Mouse (Mus musculus): Measurements from ENCODE around the gene Usp6nl. TPM values are rescaled to one million over a fixed set of nuclear protein-coding genes. Genes with fewer than 3 reads are reported as not detected.
A peak's percentile ranks its signal among the peaks of the same experiment; 100 is the strongest.

Usp6nl gene
- polyA plus RNA-seq, 1 experiment from 2014 or later: 4.5 TPM

DNA sequence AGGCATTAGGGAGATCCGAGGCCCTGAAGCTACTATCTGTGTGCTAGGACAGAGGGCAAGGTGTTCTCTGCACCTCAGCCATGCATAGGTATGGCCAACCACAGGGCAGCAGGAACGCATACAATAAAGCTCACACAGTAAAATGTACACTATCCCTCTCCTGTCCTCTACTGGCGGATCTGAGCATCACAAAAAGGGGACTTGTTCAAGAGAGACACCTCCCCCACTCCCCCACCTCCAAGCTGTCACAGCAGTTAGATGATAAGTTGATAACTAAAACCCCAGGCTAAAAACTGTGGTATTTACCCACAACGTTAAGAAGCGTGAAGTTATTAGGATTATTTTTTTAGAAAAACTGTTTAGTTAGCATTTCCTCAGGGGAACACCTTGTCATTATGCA lies 151.4 kb downstream of the Usp6nl start:
- Histone ChIP-seq H3K9me3 (replicated peaks; ENCODE audit: control insufficient read depth, low read length) (no peaks in the 10 kb centered on the region), H3K4me2 (ENCODE audit: low read depth, low read length) (no peak overlapping the region), H3K27me3 (ENCODE audit: control insufficient read depth, insufficient read depth, low read length) (no peaks in the 10 kb centered on the region), H3K9ac (ENCODE audit: low read length) (no peak overlapping the region), H3K4me1 (ENCODE audit: control insufficient read depth, insufficient read depth, low read length) (peaks cover 17% of the 10 kb centered on the region), H3K36me3 (ENCODE audit: control insufficient read depth, insufficient read depth) (no peaks in the 10 kb centered on the region), H3K27ac (ENCODE audit: low read length) (no peak overlapping the region), H3K4me3 (ENCODE audit: low read length) (no peak overlapping the region)
- WGBS: 79% methylated on average over 5 of the region's 5 CpGs
- ATAC-seq (replicated peaks; ENCODE audit: extremely low read depth, insufficient read depth, low FRiP score): no peak

DNA sequence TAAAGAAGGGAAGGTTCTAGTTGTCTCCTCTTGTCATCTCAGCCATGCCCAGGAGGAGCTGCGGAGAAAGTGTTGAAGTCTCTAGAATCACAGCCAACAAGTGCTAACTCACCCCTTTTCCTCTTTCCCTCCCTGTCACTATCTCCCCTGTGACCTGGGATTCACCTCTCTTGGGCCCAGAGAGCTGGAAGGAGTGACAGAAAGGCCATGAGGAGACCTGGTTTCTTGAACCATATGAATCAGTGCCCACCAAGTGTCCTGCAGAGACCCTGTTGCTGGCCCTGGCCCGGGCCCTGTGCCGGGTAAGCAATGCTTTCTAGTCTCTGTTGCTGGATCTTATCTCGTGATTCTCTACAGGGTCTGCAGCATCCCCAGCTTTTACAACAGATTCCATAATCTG lies 155.4 kb downstream of the Usp6nl start:
- Histone ChIP-seq H3K36me3 (ENCODE audit: control insufficient read depth, insufficient read depth) (no peaks in the 10 kb centered on the region), H3K4me1 (ENCODE audit: control insufficient read depth, insufficient read depth, low read length) (peaks cover 26% of the 10 kb centered on the region), H3K4me3 (ENCODE audit: low read length) (no peak overlapping the region), H3K9me3 (replicated peaks; ENCODE audit: control insufficient read depth, low read length) (no peaks in the 10 kb centered on the region), H3K4me2 (ENCODE audit: low read depth, low read length) (no peak overlapping the region), H3K9ac (ENCODE audit: low read length) (no peak overlapping the region), H3K27me3 (ENCODE audit: control insufficient read depth, insufficient read depth, low read length) (no peaks in the 10 kb centered on the region), H3K27ac (ENCODE audit: low read length) (peak overlapping the region; percentile 82)
- ATAC-seq (replicated peaks; ENCODE audit: extremely low read depth, insufficient read depth, low FRiP score): no peak
- 58% methylated on average over 4 of the region's 4 CpGs for WGBS

GRCm38 (mm10) chr2:6478361-6478965 lies 156.0 kb downstream of the Usp6nl start:
- H3K27ac ChIP-seq (ENCODE audit: low read length): peak overlapping the region; percentile 82
- WGBS: 34% methylated on average over 16 of the region's 16 CpGs
- no peaks in the 10 kb centered on the region for H3K27me3 ChIP-seq (ENCODE audit: control insufficient read depth, insufficient read depth, low read length)
- H3K4me2 ChIP-seq (ENCODE audit: low read depth, low read length): no peak overlapping the region; the same call in 1 of the 2 replicates
- no peak overlapping the region for H3K4me3 ChIP-seq (ENCODE audit: low read length)
- peak; percentile 47; the same call in 1 of the 2 replicates for ATAC-seq (replicated peaks; ENCODE audit: extremely low read depth, insufficient read depth, low FRiP score)
- no peaks in the 10 kb centered on the region for H3K9me3 ChIP-seq (replicated peaks; ENCODE audit: control insufficient read depth, low read length)
- peaks cover 32% of the 10 kb centered on the region for H3K4me1 ChIP-seq (ENCODE audit: control insufficient read depth, insufficient read depth, low read length)
- H3K9ac ChIP-seq (ENCODE audit: low read length): no peak overlapping the region
- H3K36me3 ChIP-seq (ENCODE audit: control insufficient read depth, insufficient read depth): no peaks in the 10 kb centered on the region

- peak overlapping the region; percentile 36; the same call in 1 of the 2 replicates for H3K4me2 ChIP-seq (ENCODE audit: low read depth, low read length)
- peaks cover 37% of the 10 kb centered on the region for H3K4me1 ChIP-seq (ENCODE audit: control insufficient read depth, insufficient read depth, low read length)
- ATAC-seq (replicated peaks; ENCODE audit: extremely low read depth, insufficient read depth, low FRiP score): peak; percentile 67
- no peaks in the 10 kb centered on the region for H3K36me3 ChIP-seq (ENCODE audit: control insufficient read depth, insufficient read depth)
- H3K27ac ChIP-seq (ENCODE audit: low read length): peak overlapping the region; percentile 82
- no peak overlapping the region for H3K4me3 ChIP-seq (ENCODE audit: low read length)
- H3K9me3 ChIP-seq (replicated peaks; ENCODE audit: control insufficient read depth, low read length): no peaks in the 10 kb centered on the region
- 15% methylated on average over 13 of the region's 13 CpGs for WGBS
- no peak overlapping the region; the same call in 1 of the 2 replicates for H3K9ac ChIP-seq (ENCODE audit: low read length)
- H3K27me3 ChIP-seq (ENCODE audit: control insufficient read depth, insufficient read depth, low read length): no peaks in the 10 kb centered on the region
Observed at GRCm38 (mm10) chr2:6478966-6479391, 156.5 kb downstream of the Usp6nl start.

DNA sequence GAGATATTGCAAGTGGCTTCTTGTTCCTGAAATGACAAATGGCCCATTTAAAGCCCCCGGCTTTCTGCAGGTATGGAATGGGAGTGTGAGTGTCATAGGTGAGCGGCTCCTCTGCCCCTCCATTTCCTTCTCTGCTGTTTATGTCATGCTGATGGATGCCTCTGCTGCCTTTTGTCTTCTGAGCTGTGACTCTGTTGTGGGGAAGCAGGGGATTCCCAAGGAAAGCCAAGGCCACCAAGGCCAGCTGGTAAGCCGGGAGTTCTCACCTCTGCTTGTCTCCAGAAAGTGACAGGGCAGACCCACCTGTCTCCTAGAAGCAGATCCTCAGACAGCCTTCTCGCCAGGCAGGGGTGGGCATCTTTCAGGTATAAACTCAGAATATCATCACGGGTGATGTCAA lies 157.2 kb downstream of the Usp6nl start:
- Histone ChIP-seq H3K27ac (ENCODE audit: low read length) (peak overlapping the region; percentile 68; the same call in 1 of the 2 replicates), H3K4me3 (ENCODE audit: low read length) (no peak overlapping the region), H3K9ac (ENCODE audit: low read length) (no peak overlapping the region), H3K9me3 (replicated peaks; ENCODE audit: control insufficient read depth, low read length) (no peaks in the 10 kb centered on the region), H3K27me3 (ENCODE audit: control insufficient read depth, insufficient read depth, low read length) (no peaks in the 10 kb centered on the region), H3K4me2 (ENCODE audit: low read depth, low read length) (no peak overlapping the region), H3K4me1 (ENCODE audit: control insufficient read depth, insufficient read depth, low read length) (peaks cover 40% of the 10 kb centered on the region), H3K36me3 (ENCODE audit: control insufficient read depth, insufficient read depth) (no peaks in the 10 kb centered on the region)
- WGBS: 76% methylated on average over 5 of the region's 5 CpGs
- ATAC-seq (replicated peaks; ENCODE audit: extremely low read depth, insufficient read depth, low FRiP score): no peak

- Histone ChIP-seq H3K9ac (ENCODE audit: low read length) (no peak overlapping the region), H3K4me1 (ENCODE audit: control insufficient read depth, insufficient read depth, low read length) (peaks cover 40% of the 10 kb centered on the region), H3K4me2 (ENCODE audit: low read depth, low read length) (no peak overlapping the region), H3K36me3 (ENCODE audit: control insufficient read depth, insufficient read depth) (no peaks in the 10 kb centered on the region), H3K4me3 (ENCODE audit: low read length) (no peak overlapping the region), H3K27ac (ENCODE audit: low read length) (no peak overlapping the region), H3K9me3 (replicated peaks; ENCODE audit: control insufficient read depth, low read length) (no peaks in the 10 kb centered on the region), H3K27me3 (ENCODE audit: control insufficient read depth, insufficient read depth, low read length) (no peaks in the 10 kb centered on the region)
- WGBS: 86% methylated on average over 8 of the region's 8 CpGs
- no peak for ATAC-seq (replicated peaks; ENCODE audit: extremely low read depth, insufficient read depth, low FRiP score)
Observed at GRCm38 (mm10) chr2:6481966-6482365, 159.5 kb downstream of the Usp6nl start.

DNA sequence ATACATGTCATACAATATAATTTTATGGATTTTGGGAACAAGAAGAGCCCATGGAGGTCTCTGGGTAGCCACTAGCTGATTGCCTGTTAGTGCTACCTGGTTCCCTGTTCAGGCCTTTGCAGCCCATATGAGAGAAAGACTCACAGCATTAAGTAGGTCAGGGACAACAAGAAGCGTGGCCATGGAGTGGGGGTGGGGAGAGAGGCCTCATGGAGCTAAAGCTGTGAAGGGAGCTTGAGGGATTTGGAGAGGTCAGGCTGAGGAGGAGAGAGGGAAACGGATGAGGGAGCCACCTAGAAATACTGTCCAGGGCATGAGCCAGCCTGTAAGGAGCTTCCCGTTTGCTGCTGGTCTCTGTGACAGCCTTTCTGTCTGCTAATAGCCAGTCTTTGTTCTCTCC lies 159.9 kb downstream of the Usp6nl start:
- no peaks in the 10 kb centered on the region for H3K36me3 ChIP-seq (ENCODE audit: control insufficient read depth, insufficient read depth)
- H3K9me3 ChIP-seq (replicated peaks; ENCODE audit: control insufficient read depth, low read length): no peaks in the 10 kb centered on the region
- no peaks in the 10 kb centered on the region for H3K27me3 ChIP-seq (ENCODE audit: control insufficient read depth, insufficient read depth, low read length)
- H3K9ac ChIP-seq (ENCODE audit: low read length): no peak overlapping the region
- WGBS: 45% methylated on average over 3 of the region's 3 CpGs
- peak overlapping the region; percentile 62 for H3K27ac ChIP-seq (ENCODE audit: low read length)
- no peak overlapping the region for H3K4me2 ChIP-seq (ENCODE audit: low read depth, low read length)
- ATAC-seq (replicated peaks; ENCODE audit: extremely low read depth, insufficient read depth, low FRiP score): no peak
- peaks cover 40% of the 10 kb centered on the region for H3K4me1 ChIP-seq (ENCODE audit: control insufficient read depth, insufficient read depth, low read length)
- no peak overlapping the region for H3K4me3 ChIP-seq (ENCODE audit: low read length)

- H3K4me1 ChIP-seq (ENCODE audit: control insufficient read depth, insufficient read depth, low read length): peaks cover 37% of the 10 kb centered on the region
- no peak overlapping the region for H3K4me3 ChIP-seq (ENCODE audit: low read length)
- H3K27me3 ChIP-seq (ENCODE audit: control insufficient read depth, insufficient read depth, low read length): no peaks in the 10 kb centered on the region
- H3K9me3 ChIP-seq (replicated peaks; ENCODE audit: control insufficient read depth, low read length): no peaks in the 10 kb centered on the region
- no peaks in the 10 kb centered on the region for H3K36me3 ChIP-seq (ENCODE audit: control insufficient read depth, insufficient read depth)
- 25% methylated on average over 8 of the region's 8 CpGs for WGBS
- peak; percentile 84 for ATAC-seq (replicated peaks; ENCODE audit: extremely low read depth, insufficient read depth, low FRiP score)
- peak overlapping the region; percentile 62 for H3K27ac ChIP-seq (ENCODE audit: low read length)
- H3K4me2 ChIP-seq (ENCODE audit: low read depth, low read length): no peak overlapping the region
- H3K9ac ChIP-seq (ENCODE audit: low read length): peak overlapping the region; percentile 34
Observed at GRCm38 (mm10) chr2:6483081-6483992, 160.9 kb downstream of the Usp6nl start.

DNA sequence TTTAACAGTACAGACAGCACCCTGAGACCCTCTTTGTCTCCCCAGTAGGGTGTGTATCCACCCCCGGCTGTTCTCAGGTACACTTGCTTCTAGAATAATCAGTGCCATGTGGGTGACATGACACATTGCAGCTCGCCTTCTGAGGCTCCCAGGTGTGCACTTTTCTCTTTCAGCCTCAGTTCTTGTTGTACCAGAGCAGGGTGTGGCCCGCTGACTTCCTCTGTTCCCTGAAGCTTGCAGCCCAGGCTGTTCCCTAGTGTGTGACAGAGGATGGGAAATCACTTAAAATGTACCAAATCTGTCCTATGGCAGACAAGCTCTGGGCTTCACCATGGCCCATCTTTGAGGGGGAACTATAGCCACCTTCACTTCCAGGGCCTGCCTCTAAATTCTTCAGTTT lies 161.7 kb downstream of the Usp6nl start:
- Histone ChIP-seq H3K4me3 (ENCODE audit: low read length) (no peak overlapping the region), H3K36me3 (ENCODE audit: control insufficient read depth, insufficient read depth) (no peaks in the 10 kb centered on the region), H3K27me3 (ENCODE audit: control insufficient read depth, insufficient read depth, low read length) (no peaks in the 10 kb centered on the region), H3K9me3 (replicated peaks; ENCODE audit: control insufficient read depth, low read length) (no peaks in the 10 kb centered on the region), H3K9ac (ENCODE audit: low read length) (peak overlapping the region; percentile 34), H3K4me1 (ENCODE audit: control insufficient read depth, insufficient read depth, low read length) (peaks cover 29% of the 10 kb centered on the region), H3K27ac (ENCODE audit: low read length) (peak overlapping the region; percentile 62), H3K4me2 (ENCODE audit: low read depth, low read length) (no peak overlapping the region)
- WGBS: 82% methylated on average over 3 of the region's 3 CpGs
- ATAC-seq (replicated peaks; ENCODE audit: extremely low read depth, insufficient read depth, low FRiP score): no peak
